Mouse (Mus musculus) v-Abl transformed pro-B cells (cell line): ENCODE results near the gene Rpl10-ps3.

ENCODE experiments used
- in situ Hi-C, 2 experiments: fragments of 400-800 bp; cut with MboI; formaldehyde crosslinking; loops; one replicate each; pipeline ENCODE4 v1.15.1; 2025; ENCODE audit not compliant: unreplicated experiment in 2 of 2

Gene Rpl10-ps3

GRCm38 (mm10) chr9:50344868-50345267 is at the start of gene Rpl10-ps3:
Rpl10-ps3 (minus strand) TSS chr9:50344968.
- in situ Hi-C loops = no loop called here

- in situ Hi-C loops = no loop called here
Observed at GRCm38 (mm10) chr9:50375598-50375997, 30.8 kb upstream of the Rpl10-ps3 start.

GRCm38 (mm10) chr9:50374666-50375065 is 29.9 kb upstream of the Rpl10-ps3 start:
- in situ Hi-C loops = no loop called here

GRCm38 (mm10) chr9:50368551-50369297 is 24.0 kb upstream of the Rpl10-ps3 start:
- in situ Hi-C loops = no loop called here

GRCm38 (mm10) chr9:50365059-50365780 is 20.5 kb upstream of the Rpl10-ps3 start:
- in situ Hi-C loops = no loop called here

- in situ Hi-C loops = no loop called here
Observed at GRCm38 (mm10) chr9:50363962-50364361, 19.2 kb upstream of the Rpl10-ps3 start.

- in situ Hi-C loops = no loop called here
Observed at GRCm38 (mm10) chr9:50363259-50363658, 18.5 kb upstream of the Rpl10-ps3 start.

- in situ Hi-C loops = no loop called here
Observed at GRCm38 (mm10) chr9:50362556-50362955, 17.8 kb upstream of the Rpl10-ps3 start.

- in situ Hi-C loops = no loop called here
Observed at GRCm38 (mm10) chr9:50360370-50360769, 15.6 kb upstream of the Rpl10-ps3 start.

- in situ Hi-C loops = no loop called here
Observed at GRCm38 (mm10) chr9:50357331-50357730, 12.6 kb upstream of the Rpl10-ps3 start.

- in situ Hi-C loops = no loop called here
Observed at GRCm38 (mm10) chr9:50351746-50352145, 7.0 kb upstream of the Rpl10-ps3 start.

- in situ Hi-C loops = no loop called here
Observed at GRCm38 (mm10) chr9:50350571-50350970, 5.8 kb upstream of the Rpl10-ps3 start.

GRCm38 (mm10) chr9:50349156-50349555 is 4.4 kb upstream of the Rpl10-ps3 start:
- in situ Hi-C loops = no loop called here

- in situ Hi-C loops = no loop called here
Observed at GRCm38 (mm10) chr9:50348256-50348655, 3.5 kb upstream of the Rpl10-ps3 start.

GRCm38 (mm10) chr9:50335539-50336325 is 9.0 kb downstream of the Rpl10-ps3 start:
- in situ Hi-C loops = no loop called here

GRCm38 (mm10) chr9:50333413-50333812 is 11.4 kb downstream of the Rpl10-ps3 start:
- in situ Hi-C loops = no loop called here

GRCm38 (mm10) chr9:50324355-50325225 is 20.2 kb downstream of the Rpl10-ps3 start:
- in situ Hi-C loops = no loop called here

- in situ Hi-C loops = no loop called here
Observed at GRCm38 (mm10) chr9:50320729-50321128, 24.0 kb downstream of the Rpl10-ps3 start.

GRCm38 (mm10) chr9:50319506-50319905 is 25.3 kb downstream of the Rpl10-ps3 start:
- in situ Hi-C loops = no loop called here

GRCm38 (mm10) chr9:50317299-50317698 is 27.5 kb downstream of the Rpl10-ps3 start:
- in situ Hi-C loops = no loop called here
